Mouse (Mus musculus) embryonic facial prominence, embryonic 15.5 days (tissue): ENCODE results near the gene A630001G21Rik. TPM values are rescaled to one million over a fixed set of nuclear protein-coding genes. Genes with fewer than 3 reads are reported as not detected.
A peak's percentile ranks its signal among the peaks of the same experiment; 100 is the strongest.

ENCODE experiments used
- ATAC-seq: fragments of 200-750 bp; cut with Nextera tagmentation; 2 replicates; pipeline ENCODE4 v1.8.0; 2017; ENCODE audit warnings: low read depth, moderate TSS enrichment; ENCODE audit not compliant: insufficient number of reproducible peaks, low FRiP score, low TSS enrichment
- H3K27ac ChIP-seq: fragments of 300-500 bp; sonication (generic); replicated peaks from 2 replicates; pipeline ENCODE4 v1.5.1; 2015; ENCODE audit warnings: mild to moderate bottlenecking, inconsistent platforms
- H3K27me3 ChIP-seq: fragments of 300-500 bp; sonication (generic); 2 replicates; pipeline ENCODE4 v1.6.1; 2015; ENCODE audit warnings: inconsistent platforms
- H3K36me3 ChIP-seq: fragments of 300-500 bp; sonication (generic); 2 replicates; pipeline ENCODE4 v1.6.1; 2015; ENCODE audit warnings: mild to moderate bottlenecking, inconsistent platforms
- H3K4me1 ChIP-seq: fragments of 300-500 bp; sonication (generic); 2 replicates; pipeline ENCODE4 v1.6.1; 2015; ENCODE audit warnings: inconsistent platforms
- H3K4me2 ChIP-seq: fragments of 300-500 bp; sonication (generic); replicated peaks from 2 replicates; pipeline ENCODE4 v1.6.1; 2015; ENCODE audit warnings: mild to moderate bottlenecking, inconsistent platforms
- H3K4me3 ChIP-seq: fragments of 300-500 bp; sonication (generic); replicated peaks from 2 replicates; pipeline ENCODE4 v1.5.1; 2015; ENCODE audit warnings: mild to moderate bottlenecking, inconsistent platforms
- H3K9ac ChIP-seq: fragments of 300-500 bp; sonication (generic); 2 replicates; pipeline ENCODE4 v1.6.1; 2015; ENCODE audit warnings: inconsistent platforms
- H3K9me3 ChIP-seq: fragments of 300-500 bp; sonication (generic); replicated peaks from 2 replicates; pipeline ENCODE4 v1.6.1; 2016; ENCODE audit warnings: inconsistent platforms
- WGBS: fragments of 180-500 bp; shearing (Covaris S2); methylation state at CpG from one replicate; pipeline ENCODE4 v1.1.7; 2015; 5-methylcytosine and 5-hydroxymethylcytosine counted together
- polyA plus RNA-seq: library from polyadenylated mRNA; unstranded; fragments of >200 nt; fragmentation: Nextera tagmentation; extraction: Ambion mirVana; gene quantifications from 2 replicates; pipeline ENCODE4 v1.2.1, GENCODE M21; 2015

A630001G21Rik gene
- polyA plus RNA-seq, 1 experiment from 2014 or later = 1.7 TPM

GRCm38 (mm10) chr1:85799776-85800175 is 21.3 kb upstream of the A630001G21Rik start:
- H3K4me2 ChIP-seq = no peak overlapping the region
- 60% methylated on average over 1 of the region's 1 CpGs for WGBS
- H3K4me3 ChIP-seq = no peak overlapping the region
- H3K36me3 ChIP-seq = no peaks in the 10 kb centered on the region
- ATAC-seq = no peak
- no peak overlapping the region for H3K27ac ChIP-seq
- no peak overlapping the region for H3K9ac ChIP-seq
- no peaks in the 10 kb centered on the region for H3K27me3 ChIP-seq
- H3K4me1 ChIP-seq = peaks cover 4% of the 10 kb centered on the region; the same call in 1 of the 2 replicates
- H3K9me3 ChIP-seq = no peaks in the 10 kb centered on the region

- Histone ChIP-seq H3K4me1 (peaks cover 8% of the 10 kb centered on the region; the same call in 1 of the 2 replicates), H3K4me3 (0 out of 2 replicates have a peak overlapping the region, but pooled peaks have one; percentile 10), H3K9ac (no peak overlapping the region), H3K9me3 (no peaks in the 10 kb centered on the region), H3K27ac (no peak overlapping the region), H3K4me2 (no peak overlapping the region), H3K27me3 (no peaks in the 10 kb centered on the region), H3K36me3 (no peaks in the 10 kb centered on the region)
- no peak for ATAC-seq
- WGBS = 65% methylated on average over 3 of the region's 3 CpGs
These were observed 16.8 kb upstream of the A630001G21Rik start for GRCm38 (mm10) chr1:85795196-85795595.

- no peak for ATAC-seq
- Histone ChIP-seq H3K27me3 (no peaks in the 10 kb centered on the region), H3K36me3 (no peaks in the 10 kb centered on the region), H3K4me2 (peak overlapping the region; percentile 76), H3K4me1 (peaks cover 8% of the 10 kb centered on the region; the same call in 1 of the 2 replicates), H3K27ac (peak overlapping the region; percentile 93), H3K9ac (peak overlapping the region; percentile 88), H3K4me3 (peak overlapping the region; percentile 99), H3K9me3 (no peaks in the 10 kb centered on the region)
- under 1% methylated on average over 38 of the region's 38 CpGs for WGBS
These were observed 15.8 kb upstream of the A630001G21Rik start for GRCm38 (mm10) chr1:85794106-85794771.

- peak within 1 kb of the TSS; percentile 76 for H3K4me2 ChIP-seq
- H3K27ac ChIP-seq = peak within 1 kb of the TSS; percentile 93
- under 1% methylated on average over 115 of the region's 118 CpGs for WGBS
- H3K27me3 ChIP-seq = no peaks in the 10 kb centered on the region
- no peaks in the 10 kb centered on the region for H3K36me3 ChIP-seq
- peak within 1 kb of the TSS; percentile 88 for H3K9ac ChIP-seq
- peak within 1 kb of the TSS; percentile 99 for H3K4me3 ChIP-seq
- peak; percentile 91 for ATAC-seq
- H3K4me1 ChIP-seq = peaks cover 8% of the 10 kb centered on the region; the same call in 1 of the 2 replicates
- H3K9me3 ChIP-seq = no peaks in the 10 kb centered on the region
These were observed 15.0 kb upstream of the A630001G21Rik start, which contains the start of gene Cab39 for GRCm38 (mm10) chr1:85793208-85794105. Cab39 (plus strand) TSS chr1:85793441.

- Histone ChIP-seq H3K9ac (no peak overlapping the region), H3K27ac (no peak overlapping the region), H3K36me3 (no peaks in the 10 kb centered on the region), H3K4me3 (no peak overlapping the region), H3K27me3 (no peaks in the 10 kb centered on the region), H3K4me1 (peaks cover 8% of the 10 kb centered on the region; the same call in 1 of the 2 replicates), H3K9me3 (no peaks in the 10 kb centered on the region), H3K4me2 (no peak overlapping the region)
- 86% methylated on average over 3 of the region's 3 CpGs for WGBS
- no peak for ATAC-seq
These were observed 13.0 kb upstream of the A630001G21Rik start for GRCm38 (mm10) chr1:85791476-85791875.

- Histone ChIP-seq H3K36me3 (no peaks in the 10 kb centered on the region), H3K4me1 (peaks cover 8% of the 10 kb centered on the region; the same call in 1 of the 2 replicates), H3K4me3 (no peak overlapping the region), H3K27ac (no peak overlapping the region), H3K9ac (no peak overlapping the region), H3K4me2 (no peak overlapping the region), H3K27me3 (no peaks in the 10 kb centered on the region), H3K9me3 (no peaks in the 10 kb centered on the region)
- 65% methylated on average over 3 of the region's 3 CpGs for WGBS
- ATAC-seq = no peak
These were observed 12.1 kb upstream of the A630001G21Rik start for GRCm38 (mm10) chr1:85790565-85790964.

GRCm38 (mm10) chr1:85779428-85780180 is 1.2 kb upstream of the A630001G21Rik start:
- no peak overlapping the region for H3K4me3 ChIP-seq
- WGBS = 80% methylated on average over 4 of the region's 4 CpGs

GRCm38 (mm10) chr1:85779012-85779411 is 569 bp upstream of the A630001G21Rik start:
- WGBS = 56% methylated on average over 3 of the region's 3 CpGs
- no peak overlapping the region for H3K4me2 ChIP-seq
- ATAC-seq = no peak

More at GRCm38 (mm10) chr1:85779428-85780180, 1.2 kb upstream of the A630001G21Rik start:
- no peak for ATAC-seq
- Histone ChIP-seq H3K27ac (no peak overlapping the region), H3K4me2 (no peak overlapping the region), H3K36me3 (no peaks in the 10 kb centered on the region), H3K9ac (no peak overlapping the region), H3K27me3 (no peaks in the 10 kb centered on the region), H3K9me3 (no peaks in the 10 kb centered on the region), H3K4me1 (0 out of 2 replicates have a peak, but pooled peaks cover 8% of the 10 kb centered on the region)

GRCm38 (mm10) chr1:85776154-85776553 is 2.3 kb downstream of the A630001G21Rik start:
- H3K4me1 ChIP-seq = 0 out of 2 replicates have a peak, but pooled peaks cover 8% of the 10 kb centered on the region
- no peak overlapping the region for H3K4me2 ChIP-seq
- 50% methylated on average over 10 of the region's 10 CpGs for WGBS
- H3K36me3 ChIP-seq = no peaks in the 10 kb centered on the region
- no peak overlapping the region for H3K4me3 ChIP-seq
- no peak for ATAC-seq
- H3K27ac ChIP-seq = no peak overlapping the region
- no peak overlapping the region for H3K9ac ChIP-seq
- H3K9me3 ChIP-seq = no peaks in the 10 kb centered on the region
- H3K27me3 ChIP-seq = no peaks in the 10 kb centered on the region

More at GRCm38 (mm10) chr1:85779012-85779411, 569 bp upstream of the A630001G21Rik start:
- Histone ChIP-seq H3K27me3 (no peaks in the 10 kb centered on the region), H3K9me3 (no peaks in the 10 kb centered on the region), H3K4me3 (no peak overlapping the region), H3K36me3 (no peaks in the 10 kb centered on the region), H3K4me1 (0 out of 2 replicates have a peak, but pooled peaks cover 8% of the 10 kb centered on the region), H3K9ac (no peak overlapping the region), H3K27ac (no peak overlapping the region)

- no peaks in the 10 kb centered on the region for H3K27me3 ChIP-seq
- H3K27ac ChIP-seq = no peak overlapping the region
- no peak overlapping the region for H3K4me3 ChIP-seq
- H3K4me1 ChIP-seq = 0 out of 2 replicates have a peak, but pooled peaks cover 8% of the 10 kb centered on the region
- H3K36me3 ChIP-seq = no peaks in the 10 kb centered on the region
- no peak overlapping the region for H3K9ac ChIP-seq
- no peak overlapping the region for H3K4me2 ChIP-seq
- 80% methylated on average over 7 of the region's 7 CpGs for whole genome bisulfite sequencing
- ATAC-seq = no peak; the same call in 1 of the 2 replicates
- no peaks in the 10 kb centered on the region for H3K9me3 ChIP-seq
These were observed 3.3 kb downstream of the A630001G21Rik start for GRCm38 (mm10) chr1:85775136-85775535.
